Mouse (Mus musculus) spleen, adult 18-20 months (tissue): Measurements from ENCODE around the gene Snrpc.

Experiments used
- DNase-seq, 2 experiments: peaks; one replicate each; pipeline ENCODE4 v3.0.0; 2022; ENCODE audit warnings: mixed read lengths in 2 of 2

The Snrpc gene

DNA sequence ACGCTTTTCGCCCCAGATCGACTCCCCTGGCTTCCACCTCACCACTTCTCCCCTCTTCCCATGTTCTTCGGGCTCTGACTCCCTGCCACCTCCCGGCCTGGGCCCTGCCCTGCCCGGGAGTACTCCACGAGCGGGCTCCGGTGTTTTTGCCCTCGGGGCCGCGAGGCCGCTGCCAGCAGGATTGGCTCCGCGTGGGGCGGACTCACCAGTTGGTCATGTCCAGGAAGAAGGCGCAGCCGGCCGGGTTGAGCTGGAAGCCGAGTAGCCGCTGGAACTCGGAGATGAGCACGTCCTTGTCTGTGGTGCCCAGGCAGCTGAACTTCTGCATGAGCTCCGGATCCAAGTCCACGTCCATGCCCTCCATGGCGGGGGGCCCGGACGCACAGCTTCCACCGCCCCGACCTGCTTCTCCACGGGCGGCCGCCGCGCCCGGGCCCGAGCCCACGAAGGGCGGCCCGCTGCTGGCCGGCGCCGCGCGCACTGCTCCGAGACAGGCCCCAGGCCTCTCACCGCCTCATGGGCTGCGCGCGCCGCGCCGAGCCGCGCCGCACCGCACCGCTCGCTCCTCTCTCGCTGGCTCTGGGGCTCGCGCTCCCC is 17.9 kb upstream of the Snrpc start:
- peak in 1 of 2 experiments; percentile 57 for DNase-seq

DNA sequence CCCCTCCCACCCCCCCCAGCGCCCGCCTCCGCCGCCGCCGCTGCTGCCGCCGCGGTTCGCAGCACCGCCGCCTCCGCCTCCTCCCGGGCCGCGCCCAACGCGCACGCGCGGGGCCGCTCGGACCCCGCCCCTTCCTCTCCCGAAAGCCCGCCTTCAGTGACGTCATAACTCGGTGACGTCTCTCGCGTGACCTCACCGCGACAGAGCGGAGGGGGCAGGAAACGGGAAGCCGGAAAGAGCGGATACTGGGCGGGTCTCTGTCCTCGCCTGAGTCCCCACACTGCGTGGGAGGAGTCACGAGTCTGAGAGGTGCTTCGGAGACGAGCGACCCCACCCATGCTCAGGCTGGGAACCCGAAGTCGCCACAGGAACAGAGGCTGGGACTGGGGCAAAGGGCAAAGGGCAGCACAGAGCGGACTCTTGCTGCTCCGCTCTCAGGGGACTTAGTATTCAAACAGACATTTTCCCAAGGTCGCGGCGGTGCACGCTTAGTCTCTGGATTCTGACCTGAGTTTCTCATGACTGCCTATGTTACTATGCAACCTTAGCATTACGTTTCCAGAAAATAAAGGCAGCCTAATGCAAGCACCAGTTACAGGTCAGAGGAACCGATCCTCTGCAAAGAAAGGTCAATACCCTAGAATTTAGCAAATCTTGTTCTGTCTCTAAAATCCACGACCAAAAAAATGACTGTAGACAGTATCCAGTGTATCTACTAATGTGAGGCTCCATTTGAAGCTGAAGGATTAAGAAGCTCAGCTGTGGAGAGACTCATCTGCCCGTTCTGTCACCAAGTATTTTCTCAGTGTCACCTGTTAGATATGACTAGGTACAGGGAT is 17.2 kb upstream of the Snrpc start, which contains the start of gene D17Wsu92e:
Gene D17Wsu92e, minus strand, starts transcription at position 81 of the 839 bp plus-strand sequence.
- peak; percentile 98 for DNase-seq

DNA sequence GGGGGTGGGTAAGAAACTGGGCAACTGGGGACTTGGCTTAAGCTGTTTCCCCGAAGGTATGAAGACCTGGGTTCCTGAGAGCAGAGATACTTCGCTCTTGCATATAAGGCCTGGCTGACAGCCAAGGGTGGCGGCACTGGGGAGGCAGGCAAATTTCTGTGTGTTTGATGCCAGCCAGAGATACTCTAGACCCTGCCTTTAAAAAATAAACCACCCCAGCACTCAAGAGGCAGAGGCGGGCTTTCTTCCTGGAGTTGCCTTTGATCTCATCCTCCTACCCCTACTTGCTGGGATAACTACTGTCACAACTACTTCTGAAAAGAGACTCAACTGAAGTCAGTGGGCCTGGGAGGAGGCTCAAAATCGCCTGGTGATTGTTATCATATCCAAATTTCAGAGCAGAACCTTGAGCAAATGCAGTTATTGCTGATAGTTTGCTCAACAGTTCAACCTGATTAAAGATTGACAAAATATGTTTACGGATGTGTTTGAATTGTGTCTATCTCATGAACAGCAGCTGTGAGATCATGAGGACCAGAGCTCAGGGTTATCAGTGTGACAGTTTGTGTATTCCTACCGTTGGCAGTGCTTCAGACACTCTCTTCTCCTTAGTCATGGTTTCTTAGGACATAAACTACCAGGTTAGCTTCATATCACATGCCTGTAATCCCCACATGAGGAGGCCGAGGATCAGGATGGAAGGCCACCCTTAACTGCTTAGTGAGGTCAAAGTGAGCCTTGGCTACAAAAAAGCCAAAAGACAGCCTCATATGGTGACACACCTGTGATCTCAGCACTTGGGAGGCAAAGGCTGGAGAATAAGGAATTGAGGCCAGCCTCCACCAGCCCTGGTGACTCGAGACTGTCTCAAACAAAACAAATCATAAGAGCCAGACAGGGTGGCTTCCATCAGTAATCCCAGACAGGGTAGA is 16.3 kb upstream of the Snrpc start:
- peak in 1 of 2 experiments; percentile 30 for DNase-seq

- DNase-seq = no peak
Measured at GRCm38 (mm10) chr17:27823142-27823905, 14.6 kb upstream of the Snrpc start.

GRCm38 (mm10) chr17:27824941-27825340 is 13.0 kb upstream of the Snrpc start:
- peak; percentile 23 to 24 for DNase-seq

GRCm38 (mm10) chr17:27825539-27825938 is 12.4 kb upstream of the Snrpc start:
- DNase-seq = peak in 1 of 2 experiments; percentile 29

DNA sequence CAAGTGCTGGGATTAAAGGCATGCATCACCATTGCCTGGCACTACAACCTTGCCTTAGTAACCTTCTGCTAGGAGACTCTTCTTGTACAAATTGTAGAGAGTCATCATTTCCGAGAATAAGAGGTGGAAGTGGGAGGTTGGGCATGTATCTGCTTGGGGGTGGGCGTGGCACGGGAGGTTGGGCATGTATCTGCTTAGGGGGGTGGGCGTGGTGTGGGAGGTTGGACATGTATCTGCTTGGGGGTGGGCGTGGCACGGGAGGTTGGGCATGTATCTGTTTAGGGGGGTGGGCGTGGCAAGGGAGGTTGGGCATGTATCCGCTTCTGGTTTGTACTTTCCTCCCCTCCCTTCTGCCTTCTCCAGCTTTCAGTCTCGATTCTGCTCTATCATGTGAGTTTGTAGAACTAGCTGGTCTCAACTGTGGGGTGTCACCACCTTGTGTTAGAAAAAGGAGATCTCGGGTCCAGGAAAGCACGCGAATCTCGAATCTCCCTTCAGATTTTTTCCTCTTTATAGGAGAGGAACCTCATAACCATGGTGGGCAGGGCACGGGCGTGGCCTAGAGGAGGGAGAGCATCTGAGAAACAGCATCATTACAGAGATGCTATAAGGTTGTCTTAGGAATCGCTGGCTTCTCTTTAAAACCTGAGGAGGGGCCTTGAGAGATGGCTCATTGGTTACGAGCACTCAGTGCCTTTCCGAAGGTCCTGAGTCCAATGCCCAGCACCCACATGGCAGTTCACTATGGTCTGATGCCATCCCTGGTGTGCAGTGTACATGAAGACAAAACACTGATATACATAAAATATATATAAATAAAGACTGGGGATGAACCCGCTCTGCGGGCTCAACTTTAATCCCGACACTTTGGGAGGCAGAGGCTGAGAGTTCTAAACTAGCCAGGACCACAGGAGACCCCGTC is 11.7 kb upstream of the Snrpc start:
- DNase-seq = peak; percentile 84 to 86

DNA sequence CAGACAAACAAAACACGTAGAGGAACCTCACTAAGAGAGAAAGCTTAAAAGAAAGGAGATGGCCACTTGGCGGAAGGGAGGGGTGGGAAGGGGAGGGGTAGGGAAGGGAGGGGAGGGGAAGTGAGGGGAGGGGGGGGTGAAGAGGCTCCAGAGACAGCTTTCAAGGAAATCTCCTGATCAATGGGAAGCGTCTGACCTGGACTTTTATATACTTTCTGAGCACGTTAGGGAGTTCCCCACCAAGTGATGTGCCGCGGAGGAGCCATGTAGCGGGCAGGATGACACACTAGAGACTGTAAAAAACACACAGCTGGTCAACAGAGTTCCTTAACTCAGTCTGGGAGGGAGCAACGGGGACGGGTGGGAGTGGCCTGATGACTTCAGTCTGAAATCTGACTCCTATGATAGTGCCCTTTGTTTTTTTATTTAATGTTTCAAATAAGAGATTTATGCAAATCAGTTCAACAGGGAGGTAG is 11.0 kb upstream of the Snrpc start:
- peak; percentile 47 to 58 for DNase-seq

- DNase-seq = no peak
Measured at GRCm38 (mm10) chr17:27827511-27827910, 10.4 kb upstream of the Snrpc start.

DNA sequence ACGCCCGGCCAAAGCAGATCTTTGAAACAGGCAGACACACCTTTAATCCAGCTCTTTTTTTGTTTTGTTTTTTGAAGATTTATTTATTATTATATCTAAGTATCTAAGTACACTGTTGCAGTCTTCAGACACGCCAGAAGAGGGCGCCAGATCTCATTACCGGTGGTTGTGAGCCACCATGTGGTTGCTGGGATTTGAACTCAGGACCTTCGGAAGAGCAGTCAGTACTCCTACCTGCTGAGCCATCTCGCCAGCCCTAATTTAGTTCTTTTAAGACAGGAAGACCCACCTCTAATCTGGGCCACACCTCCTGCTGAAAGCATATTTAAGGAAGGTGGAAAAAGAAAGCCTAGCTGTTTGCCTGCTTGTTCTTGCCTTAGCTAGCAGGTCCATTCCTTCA is 7.5 kb upstream of the Snrpc start:
- DNase-seq = peak in 1 of 2 experiments; percentile 44

GRCm38 (mm10) chr17:27839469-27840252 is 1.7 kb downstream of the Snrpc start:
- DNase-seq = peak; percentile 84 to 88

DNA sequence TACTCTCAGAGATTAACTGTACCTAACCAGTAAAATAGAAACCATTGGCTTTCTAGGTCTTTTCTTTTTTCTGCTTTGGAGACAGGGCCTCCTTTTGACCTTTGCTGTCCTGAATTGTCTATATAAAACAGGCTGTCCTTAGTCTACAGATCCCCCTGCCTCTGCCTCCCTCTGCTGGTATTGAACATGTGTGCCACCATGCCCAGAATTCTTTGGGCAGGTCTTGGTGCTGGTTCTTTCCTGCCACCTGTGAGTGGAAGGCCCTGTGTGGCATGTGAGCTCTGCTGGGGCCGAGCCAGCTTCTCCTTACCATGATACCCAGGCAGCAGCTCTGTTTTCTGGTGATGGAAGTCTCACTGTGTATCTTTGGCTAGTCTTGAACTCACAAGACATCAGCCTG is 10.4 kb downstream of the Snrpc start:
- no peak for DNase-seq

DNA sequence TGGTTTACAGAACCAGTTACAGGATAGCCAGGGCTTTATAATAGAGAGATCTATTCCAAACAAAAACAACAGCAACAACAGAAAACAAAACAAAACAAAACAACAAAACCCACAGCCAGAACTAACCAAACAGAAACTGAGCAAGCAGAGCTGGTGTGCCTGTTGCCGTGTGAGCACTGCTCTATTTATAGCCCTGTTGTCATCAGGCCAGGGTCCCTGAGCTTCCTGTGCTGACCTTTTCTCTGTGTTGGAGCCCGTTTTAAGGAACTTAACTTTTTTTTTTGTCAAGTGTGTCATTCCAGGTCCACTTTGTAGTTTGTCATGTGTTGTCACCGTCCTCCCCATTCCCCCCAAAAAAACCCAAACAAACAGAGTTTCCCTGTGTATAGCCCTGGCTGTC is 13.1 kb downstream of the Snrpc start:
- no peak for DNase-seq

DNA sequence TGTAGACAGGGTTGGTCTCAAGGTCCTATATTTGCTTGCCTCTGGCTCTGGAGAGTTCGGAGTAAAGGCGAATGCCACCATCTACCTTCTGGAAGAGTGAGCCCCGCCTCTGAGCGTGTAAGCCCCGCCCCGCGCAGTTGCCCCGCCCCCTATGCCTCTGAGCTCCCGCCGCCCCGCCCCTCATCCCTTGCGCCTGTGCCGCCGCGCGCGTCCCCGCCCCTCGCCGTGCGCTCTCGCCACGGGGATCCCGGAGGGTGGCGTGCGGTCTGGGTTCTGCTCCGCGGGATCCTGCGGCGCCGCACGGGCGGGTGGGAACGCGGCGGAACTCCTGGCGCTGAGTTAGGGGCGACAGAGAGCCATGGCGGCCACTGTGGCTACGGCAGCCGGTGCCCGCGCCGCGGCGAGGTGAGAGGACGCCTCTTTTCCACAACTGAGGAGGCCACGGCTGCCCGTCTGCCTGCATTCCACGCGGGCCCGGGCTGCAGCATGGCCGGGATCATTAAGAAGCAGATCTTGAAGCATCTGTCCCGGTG is 18.4 kb downstream of the Snrpc start, which contains the start of gene Uhrf1bp1:
Gene Uhrf1bp1, plus strand, starts transcription at position 177 of the 533 bp plus-strand sequence.
- DNase-seq = peak; percentile 65 to 80

DNA sequence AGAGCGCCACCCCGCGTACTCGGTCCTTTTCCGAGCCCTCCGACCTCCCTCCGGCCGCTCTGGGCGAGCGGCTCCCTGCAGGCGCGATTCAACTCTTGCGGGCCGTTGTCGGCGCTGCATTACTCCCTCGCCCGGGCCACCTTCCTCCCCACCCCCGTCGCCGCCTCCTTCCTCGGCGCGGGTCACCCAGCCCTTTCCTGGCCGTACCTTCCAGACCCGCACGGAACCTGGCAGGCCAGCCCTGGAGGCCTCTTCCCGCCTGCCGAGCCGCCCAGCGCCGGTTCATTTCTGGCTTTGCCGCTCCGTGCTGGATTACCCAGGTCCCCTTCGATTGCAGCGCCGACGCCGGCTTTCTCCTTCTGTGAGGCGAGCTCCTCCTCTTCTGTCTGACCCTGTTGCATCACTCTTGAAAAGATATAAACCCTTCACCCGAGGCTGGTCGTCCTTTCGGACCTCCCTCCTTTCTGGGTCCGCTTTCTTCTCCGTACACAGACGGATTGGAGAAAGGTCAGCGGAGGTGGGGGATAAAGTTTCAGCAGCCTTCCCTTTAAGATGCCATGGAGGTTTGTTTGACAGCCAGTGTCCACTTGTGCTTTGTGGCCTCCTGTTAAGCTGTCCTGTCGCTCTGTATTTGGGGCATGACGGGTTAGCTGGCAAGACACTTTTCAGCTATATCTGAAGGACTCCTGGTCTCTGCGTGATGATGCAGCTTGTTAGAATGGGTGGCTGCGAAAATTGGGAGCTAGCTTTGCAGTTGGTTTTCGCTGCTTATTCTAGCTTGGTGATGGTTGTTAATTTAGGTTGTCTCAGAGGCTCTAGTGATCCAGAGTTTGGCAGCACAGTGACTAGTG is 19.1 kb downstream of the Snrpc start:
- no peak for DNase-seq

- no peak for DNase-seq
Measured at GRCm38 (mm10) chr17:27857649-27858475, 19.9 kb downstream of the Snrpc start.

- DNase-seq = no peak
Measured at GRCm38 (mm10) chr17:27859131-27859530, 21.2 kb downstream of the Snrpc start.

DNA sequence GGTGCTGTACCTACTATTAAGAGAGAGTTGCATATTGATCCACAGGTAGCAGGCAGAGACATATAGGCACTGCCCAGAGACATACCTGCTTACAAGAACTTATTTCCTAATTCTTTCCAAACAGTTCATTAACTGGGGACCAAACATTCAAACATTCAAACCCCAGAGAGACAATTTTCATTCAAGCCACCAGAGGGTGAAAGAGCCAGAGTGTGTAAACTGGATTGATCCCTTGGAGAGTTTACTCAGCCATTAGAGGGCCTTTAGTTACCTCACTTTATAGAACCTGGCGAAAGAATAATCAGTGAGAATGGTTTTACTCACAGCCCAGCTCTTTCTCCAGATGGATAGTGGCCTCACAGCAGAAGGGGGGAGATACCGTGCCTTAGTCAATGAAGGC is 27.5 kb downstream of the Snrpc start:
- no peak for DNase-seq
